Mouse (Mus musculus) left cerebral cortex, postnatal 10 days (tissue): ENCODE measurements at regions not wholly inside any gene's neighbourhood (a gene's known extent, or its start where the extent isn't known, plus 50 kb on each side); places are given as distances from the start of the nearest gene placed in this dataset.

Source experiments
- DNase-seq, 2 experiments: peaks; one replicate each; pipeline ENCODE4 v3.0.0; 2021 to 2022; ENCODE audit warnings: low spot score in 2 of 2, mixed read lengths in 1 of 2; ENCODE audit errors: extremely low spot score in 1 of 2
- intact Hi-C: fragments of 180-260 bp; cut with DNase I; formaldehyde crosslinking; loops from one replicate; pipeline ENCODE4 v1.15.1; 2025

DNA sequence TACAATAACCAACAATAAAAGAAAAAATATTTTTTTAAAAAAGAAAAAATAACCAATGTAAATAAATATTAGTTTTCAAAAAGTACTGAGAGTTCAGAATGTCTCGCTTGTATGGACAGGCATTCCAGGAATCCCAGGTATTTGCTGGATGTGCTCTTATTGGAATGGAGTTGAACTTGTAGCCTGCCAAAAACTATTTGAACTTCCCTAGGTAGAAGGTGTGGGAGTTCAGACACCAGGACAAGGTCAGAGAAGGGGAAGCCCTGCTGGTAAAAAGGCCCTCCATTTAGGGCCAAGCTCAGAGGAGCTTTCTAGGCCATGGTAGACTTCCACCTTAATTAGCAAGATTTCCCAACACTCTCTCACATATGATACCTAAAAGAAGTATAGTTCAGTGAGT, 270.3 kb downstream of the Actr3 start:
- intact Hi-C loops, result no loop called here
- no peak for DNase-seq

DNA sequence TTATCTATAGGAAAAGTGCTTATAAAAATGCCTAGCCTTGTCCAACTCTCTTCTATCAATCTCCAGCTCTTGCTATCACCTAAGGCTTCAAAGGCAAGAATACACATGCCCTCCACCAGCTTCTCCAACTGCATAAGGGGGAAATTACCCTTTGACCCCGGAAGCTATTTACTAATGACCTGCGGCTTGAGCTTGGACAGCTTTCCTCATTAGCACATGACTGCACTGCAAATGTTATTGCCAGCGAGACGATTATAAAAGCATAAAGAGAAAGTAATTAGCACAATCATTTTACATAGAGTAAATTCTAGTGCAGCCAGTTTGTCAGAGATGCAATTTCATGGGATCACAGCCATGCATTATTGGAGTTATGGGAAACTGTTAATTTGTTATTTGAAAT, 277.0 kb downstream of the Actr3 start:
- no peak for DNase-seq
- intact Hi-C loops, result no loop called here

DNA sequence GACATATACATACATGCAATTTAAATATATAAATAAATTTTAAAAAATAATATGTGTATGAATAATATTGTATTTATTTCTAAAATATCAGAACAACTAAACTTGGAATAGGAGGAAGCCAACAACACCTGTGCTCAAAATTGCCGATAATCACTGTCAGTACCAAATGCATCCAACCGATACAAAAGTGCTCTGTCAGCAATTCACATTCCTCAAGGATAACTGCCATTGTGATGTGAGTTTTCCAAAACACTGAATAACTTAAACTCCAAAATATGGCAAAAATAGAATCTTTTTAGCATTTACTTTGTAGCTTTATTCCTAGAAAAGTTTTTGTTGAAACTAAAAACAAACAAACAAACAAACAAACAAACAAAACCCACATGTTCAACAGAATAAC, 279.4 kb downstream of the Actr3 start:
- intact Hi-C loops, result no loop called here

DNA sequence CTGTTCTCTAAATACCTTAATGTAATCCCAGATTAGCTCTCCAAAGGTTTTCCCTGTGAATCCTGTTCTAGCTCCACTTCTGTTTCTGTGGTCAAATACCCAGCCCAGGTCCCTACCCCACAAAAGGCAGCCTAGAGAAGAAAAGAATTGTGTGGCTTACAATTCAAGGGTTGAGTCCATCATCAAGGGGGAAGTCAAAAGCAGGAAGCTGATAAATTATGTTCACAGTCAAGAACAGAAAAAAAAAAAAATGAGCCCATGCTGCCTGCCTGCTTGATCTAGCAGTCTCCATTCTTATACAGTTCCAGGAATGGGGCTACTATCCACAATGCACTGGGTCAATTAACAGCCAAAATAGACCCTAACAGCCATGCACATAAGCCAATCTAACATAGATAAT, 285.7 kb downstream of the Actr3 start:
- intact Hi-C loops, result no loop called here
- no peak for DNase-seq

More for the DNA sequence above, 279.4 kb downstream of the Actr3 start:
- DNase-seq, result no peak

DNA sequence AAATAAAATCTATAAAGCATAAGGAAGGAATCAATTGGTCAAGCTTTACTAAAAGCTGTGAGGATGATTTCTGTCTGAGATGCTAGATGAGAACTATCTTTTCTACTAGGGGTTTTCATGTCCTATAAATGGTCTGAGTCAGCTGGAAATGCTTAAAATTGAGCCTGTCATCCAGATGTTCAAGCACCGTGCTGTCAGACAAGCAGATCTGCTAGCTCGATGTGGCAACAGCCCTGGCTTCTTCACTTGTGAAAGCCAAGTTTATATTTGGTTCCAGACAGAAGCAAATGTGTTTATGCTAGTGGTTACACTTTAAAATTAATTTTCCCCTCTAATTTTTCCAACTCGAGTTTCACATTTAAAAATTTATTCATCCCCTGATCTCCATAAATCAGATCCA, 311.7 kb downstream of the Actr3 start:
- DNase-seq, result no peak
- intact Hi-C loops, result no loop called here

DNA sequence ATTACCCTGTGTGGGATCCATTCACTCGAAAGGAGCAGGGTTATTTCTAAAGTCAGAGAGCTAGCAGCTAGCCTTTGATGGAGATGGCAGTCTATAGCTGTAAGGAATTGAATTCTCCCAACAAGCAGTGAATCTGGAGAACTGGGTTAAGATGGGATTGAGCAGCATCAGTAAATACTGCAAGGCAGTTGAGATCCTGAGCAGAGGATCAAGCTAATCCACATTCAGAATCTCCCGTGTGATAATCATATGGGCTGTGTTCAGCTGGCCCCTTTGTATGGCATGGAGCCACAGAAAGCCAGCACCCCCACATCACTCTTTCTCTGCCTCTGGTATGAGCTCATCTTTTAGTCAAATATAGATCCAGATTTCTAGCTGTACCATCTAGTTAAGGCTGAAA, 334.9 kb downstream of the Actr3 start:
- DNase-seq, result no peak
- intact Hi-C loops, result no loop called here

DNA sequence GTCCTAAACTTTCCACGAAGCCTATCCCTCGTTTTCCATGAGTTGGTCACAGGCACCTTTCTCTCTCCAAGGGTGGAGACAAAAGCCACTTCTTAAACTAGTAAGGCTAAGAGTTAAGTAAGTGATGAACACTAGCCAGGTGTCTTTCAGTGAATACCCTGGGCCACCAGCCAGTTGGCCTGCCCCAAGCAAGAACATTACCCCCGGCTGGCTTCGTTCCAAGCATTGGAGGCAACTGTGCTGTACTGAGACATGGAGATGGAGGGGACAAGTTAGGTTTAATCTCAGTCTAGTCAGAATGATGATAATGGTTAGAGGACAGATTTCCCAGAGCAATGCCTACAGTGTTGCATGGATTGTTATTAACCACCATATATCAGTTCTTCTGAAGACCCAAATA, 350.6 kb downstream of the Actr3 start:
- intact Hi-C loops, result no loop called here
- DNase-seq, result peak in 1 of 2 experiments; percentile 27

DNA sequence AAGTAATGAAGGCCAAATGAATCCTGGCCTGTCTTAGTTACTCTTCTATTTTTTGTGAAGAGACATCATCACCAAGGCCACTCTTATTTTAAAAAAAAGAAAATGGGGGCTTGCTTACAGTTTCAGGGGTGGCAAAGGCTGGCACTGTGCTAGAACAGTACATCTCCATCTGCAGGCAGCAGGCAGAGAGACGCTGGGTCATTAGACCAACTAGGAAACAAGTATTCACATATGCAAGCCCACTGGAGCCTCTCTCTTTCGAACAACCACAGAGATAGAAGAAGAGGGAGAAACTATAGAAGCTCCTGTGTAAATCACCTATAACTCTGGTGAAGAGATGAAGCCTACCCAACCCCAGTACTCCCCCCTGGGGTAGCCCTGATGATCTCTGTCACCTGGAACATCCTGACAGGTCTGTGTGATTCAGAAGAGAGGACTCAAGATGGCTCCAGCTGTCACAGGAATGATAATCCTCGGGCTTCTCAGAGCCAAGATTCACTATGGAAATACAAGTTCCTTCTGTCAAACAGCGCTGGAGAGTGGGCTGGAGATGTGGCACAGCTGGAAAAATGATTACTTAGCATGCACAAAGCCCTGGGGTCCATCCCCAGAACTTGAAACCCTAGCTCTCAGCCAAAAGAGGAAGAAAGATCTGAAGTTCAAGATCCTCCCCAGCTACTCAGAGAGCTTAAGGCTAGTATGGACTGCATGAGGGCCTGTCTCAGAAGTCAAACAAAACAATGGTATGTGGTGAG, 395.8 kb downstream of the Actr3 start:
- intact Hi-C loops, result no loop called here
- DNase-seq, result no peak

DNA sequence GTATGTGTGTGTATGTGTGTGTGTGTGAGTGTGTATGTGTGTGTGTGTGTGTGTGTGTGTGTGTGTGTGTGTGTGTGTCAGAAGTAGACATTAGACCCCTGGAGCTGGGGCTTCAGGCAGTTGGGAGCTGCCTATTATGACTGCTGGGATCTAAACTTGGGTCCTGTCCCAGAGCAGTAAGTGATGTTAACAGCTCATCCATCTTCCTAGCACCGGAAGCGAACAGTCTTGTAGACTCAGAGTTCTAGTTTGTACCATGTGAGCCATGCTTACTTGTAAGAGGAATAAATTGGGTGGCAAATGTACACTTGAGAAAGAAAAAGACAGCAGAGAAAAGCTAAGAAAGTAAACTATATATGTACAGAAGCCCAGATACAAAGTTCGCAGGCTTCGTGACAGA, 422.2 kb downstream of the Actr3 start:
- intact Hi-C loops, result no loop called here
- DNase-seq, result no peak

DNA sequence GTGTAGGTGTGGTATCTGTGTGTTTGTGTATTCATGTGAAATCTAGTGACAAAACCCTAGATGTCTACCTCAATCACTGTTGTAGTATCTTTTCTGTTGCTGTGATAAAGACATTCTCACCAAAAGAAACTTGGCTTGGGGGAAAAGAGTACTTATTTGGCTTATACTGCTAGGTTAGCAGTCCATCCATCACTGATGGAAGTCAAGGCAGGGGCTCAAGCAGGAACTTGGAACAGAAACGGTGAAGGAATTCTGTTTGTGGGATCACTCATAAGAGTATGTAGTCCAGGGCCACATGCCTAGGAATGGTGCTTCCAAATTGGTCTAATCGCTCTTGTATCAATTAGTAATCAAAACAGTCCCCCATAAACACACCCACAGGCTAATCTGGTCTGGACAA, 423.6 kb downstream of the Actr3 start:
- intact Hi-C loops, result no loop called here
- DNase-seq, result no peak

DNA sequence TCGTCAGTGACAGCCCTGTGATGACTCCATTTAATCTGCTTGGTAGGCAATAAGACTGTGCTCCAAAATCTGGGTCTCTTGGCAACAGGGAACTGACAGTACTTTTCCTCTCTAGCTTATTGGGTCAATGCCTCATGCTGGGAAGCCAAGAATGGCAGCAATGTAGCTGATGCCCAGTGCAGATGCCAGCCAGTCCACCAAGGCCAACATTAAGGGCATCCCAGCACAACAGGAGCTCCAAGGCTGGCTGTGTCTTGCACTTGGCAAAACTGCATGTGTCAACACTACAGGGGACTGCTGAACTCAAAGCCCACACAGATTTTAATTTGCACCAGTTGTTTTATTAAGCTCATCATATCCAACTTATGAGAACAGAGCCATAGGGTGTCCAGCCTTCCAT, 437.9 kb downstream of the Actr3 start:
- DNase-seq, result no peak

DNA sequence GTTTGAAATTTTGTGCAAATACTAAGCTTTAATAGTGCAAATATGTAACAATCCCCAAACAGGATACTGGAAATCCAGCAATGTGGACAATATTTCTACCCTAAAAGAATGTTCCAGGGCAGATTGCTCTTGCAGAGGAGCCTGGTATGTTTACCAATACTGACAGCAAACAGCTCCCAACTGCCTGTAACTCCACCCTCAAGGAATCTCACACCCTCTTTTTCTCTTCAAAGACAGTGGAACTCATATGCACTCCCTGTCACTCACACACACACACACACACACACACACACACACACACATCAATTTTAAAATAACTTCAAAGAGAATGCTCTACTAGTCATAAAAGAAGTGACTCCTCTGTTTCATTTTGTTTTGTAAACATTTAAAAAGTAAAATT, 484.7 kb downstream of the Actr3 start:
- intact Hi-C loops, result no loop called here
- no peak for DNase-seq

More for the DNA sequence above, 437.9 kb downstream of the Actr3 start:
- intact Hi-C loops, result no loop called here

DNA sequence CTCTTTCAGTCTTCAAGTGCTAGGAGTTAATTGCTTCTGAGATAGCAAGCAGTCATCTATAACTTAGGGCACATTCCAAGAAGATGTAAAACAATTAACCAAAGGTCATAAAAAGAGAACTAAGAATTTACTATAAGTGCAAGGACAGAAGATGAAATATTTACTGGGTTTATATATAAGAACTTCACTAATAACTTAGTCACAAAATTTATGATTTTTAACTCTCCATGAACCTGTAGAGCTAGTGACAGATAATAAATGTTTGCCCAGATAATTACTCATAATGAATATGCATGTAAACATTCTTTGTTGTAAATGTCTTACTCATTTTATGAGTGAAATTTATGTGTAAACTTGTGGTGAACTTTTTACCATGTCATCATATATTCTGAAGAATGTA, 531.2 kb downstream of the Actr3 start:
- no peak for DNase-seq
- intact Hi-C loops, result no loop called here

DNA sequence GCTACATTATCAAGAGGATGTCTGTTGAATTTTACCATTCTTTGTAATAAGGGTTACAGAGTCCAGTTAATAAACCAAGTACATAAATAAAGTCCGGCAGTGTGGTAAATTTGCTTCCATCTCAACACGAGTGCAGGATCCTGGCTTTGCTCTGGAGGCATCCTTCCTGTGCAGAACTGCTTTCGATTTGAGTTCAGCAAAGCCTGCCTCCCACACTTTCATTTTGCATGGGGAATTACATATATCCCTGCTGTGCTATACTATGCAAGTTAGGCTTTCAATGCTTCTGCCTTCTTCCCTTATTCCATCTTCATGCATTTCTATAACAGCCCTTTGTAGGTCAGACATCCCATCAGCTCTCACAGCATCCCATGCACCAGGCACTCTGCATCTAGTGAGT, 564.4 kb downstream of the Actr3 start:
- DNase-seq, result no peak
- intact Hi-C loops, result no loop called here

DNA sequence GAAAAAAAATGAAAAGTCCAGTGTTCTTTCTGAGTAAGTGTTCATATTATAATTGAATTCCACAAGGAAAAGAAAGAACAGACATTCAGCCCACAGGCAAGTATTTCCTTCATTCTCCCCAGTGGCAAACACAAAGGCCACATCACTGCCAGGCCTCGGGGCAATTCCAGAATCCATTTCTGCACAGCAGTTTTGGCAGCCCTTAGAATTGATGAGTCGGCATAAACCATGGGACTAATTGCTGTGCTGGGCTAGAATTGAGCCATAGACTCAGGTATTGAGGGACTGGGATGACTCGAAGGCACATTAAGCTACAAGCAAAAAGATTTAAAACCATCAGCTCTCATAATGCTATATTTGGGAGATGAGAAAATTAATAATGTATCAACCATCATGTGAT, 569.3 kb downstream of the Actr3 start:
- intact Hi-C loops, result no loop called here
- DNase-seq, result no peak

DNA sequence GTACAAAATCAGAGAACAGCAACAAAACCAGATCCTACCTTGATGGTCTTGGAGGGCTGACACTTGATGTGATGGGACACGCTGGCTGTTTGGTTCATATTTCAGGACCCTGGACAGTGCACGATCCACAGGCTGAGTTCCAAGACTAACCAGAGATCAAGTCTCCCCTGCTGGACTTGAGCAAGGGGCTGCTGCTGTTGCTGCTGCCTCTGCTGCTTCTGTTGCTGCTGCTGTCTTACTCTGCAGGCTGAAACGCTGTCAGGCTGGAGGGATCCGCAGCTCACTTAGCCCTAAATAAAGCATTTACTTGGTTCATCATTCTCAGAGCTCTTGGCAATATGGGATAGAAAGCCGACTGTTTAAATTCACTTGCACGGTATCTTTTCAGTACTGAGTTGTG, 589.8 kb downstream of the Actr3 start:
- peak; percentile 17 to 24 for DNase-seq
- intact Hi-C loops, result loop anchor here (10.0 kb wide), 1 partner anchor 131 kb away; no protein-coding TSS in a partner anchor

DNA sequence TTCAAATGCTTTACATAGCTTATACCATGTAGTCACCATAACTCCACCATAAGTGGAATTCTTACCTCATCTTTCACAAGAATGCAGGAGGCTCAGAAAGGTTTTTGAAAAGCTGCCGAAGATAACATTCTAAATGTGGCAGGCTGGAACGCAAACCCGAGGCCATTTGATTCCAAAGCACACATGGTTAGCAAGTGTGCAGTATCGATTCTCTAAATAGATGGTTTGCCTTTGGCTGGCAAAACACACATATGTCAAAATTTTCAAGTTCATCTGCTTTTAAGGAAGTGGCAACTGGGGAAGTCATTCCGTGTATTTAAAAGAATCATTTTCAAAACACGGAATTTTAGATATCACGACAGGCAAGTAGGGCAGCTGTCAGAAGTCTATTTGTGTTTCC, 609.8 kb downstream of the Actr3 start:
- intact Hi-C loops, result no loop called here
- DNase-seq, result peak; percentile 22 to 63

DNA sequence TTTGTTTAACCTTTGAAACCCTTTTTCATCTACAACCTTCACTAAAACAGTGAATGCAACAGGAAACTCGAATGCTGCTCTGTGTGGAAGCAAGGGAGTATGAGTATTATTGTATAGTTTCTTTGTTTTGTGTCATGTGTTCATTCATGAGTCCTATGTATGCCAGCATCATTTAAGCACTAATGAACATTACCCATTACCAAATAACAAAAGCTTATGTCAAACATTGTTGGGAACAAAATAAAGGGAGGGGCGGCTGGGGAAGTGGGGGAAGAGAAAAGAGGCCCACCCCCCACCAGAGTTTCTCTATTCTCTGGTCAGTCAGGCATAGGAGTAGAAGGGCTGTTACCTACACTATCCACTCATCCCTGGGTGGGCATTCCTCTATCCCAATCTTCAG, 642.5 kb downstream of the Actr3 start:
- intact Hi-C loops, result no loop called here
- DNase-seq, result no peak

DNA sequence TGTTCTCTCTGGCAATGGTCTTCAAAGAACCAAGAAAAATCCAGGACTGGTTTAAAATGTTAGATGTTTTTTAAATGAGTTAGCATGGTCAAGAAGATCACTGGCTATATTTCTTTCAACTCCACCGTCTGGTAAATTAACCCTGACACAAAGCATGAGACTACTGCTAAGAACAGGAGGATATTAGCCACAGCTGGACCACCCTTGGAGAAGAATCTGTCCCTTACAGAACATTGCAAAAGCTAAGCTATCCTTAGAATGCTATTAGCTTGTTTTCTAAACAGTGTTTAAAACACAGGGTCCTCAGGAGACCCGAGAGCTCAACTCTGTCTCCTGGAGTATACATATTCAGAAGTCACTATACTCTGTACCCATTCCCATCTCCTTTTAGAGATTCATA, 644.9 kb downstream of the Actr3 start:
- intact Hi-C loops, result no loop called here
- DNase-seq, result no peak

DNA sequence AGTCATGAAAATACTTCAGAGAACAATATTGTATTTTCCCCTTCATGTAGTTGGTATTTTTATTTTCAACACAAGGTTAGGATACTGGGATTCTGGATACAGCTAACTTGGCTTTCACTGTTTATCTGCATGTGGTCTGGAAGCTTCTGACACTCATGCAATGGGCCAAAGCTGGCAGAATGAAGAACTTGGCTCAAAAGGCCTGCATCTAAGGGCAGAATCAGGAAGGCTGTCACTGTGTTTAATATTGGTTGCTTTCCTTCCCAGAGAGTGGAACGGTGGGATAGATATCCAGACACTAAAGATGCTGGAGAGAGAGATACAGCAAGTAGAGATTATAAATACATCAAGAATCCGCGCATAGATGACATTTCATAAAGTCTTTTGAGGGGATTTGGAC, 645.4 kb downstream of the Actr3 start:
- intact Hi-C loops, result no loop called here
- DNase-seq, result no peak

DNA sequence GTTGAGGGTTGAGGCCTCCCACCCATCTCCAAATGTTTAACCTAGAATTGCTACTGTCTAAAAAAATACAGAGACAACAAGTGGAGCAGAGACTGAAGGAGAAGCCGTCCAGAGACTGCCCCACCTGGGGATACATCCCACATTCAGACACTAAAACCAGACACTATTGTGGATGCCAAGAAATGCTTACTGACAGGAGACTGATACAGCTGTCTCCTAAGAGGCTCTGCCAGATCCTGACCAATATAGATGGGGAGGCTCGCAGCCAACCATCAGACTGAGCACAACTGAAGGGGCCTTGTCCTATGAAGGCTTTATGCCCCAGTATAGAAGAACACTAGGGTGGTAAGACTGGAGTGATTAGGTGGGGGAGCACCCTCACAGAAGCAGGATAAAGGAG, 652.5 kb downstream of the Actr3 start:
- intact Hi-C loops, result no loop called here
- DNase-seq, result peak in 1 of 2 experiments; percentile 18
